Mouse (Mus musculus): ENCODE measurements around the gene Vps37c.
A peak's percentile ranks its signal among the peaks of the same experiment; 100 is the strongest.

The Vps37c gene

GRCm38 (mm10) chr19:10688537-10689352 lies at the start of gene Vps37c:
Vps37c (plus strand) TSS chr19:10688735.
- DNase-seq: peak; percentile 97

GRCm38 (mm10) chr19:10640080-10640479 lies 48.5 kb upstream of the Vps37c start:
- DNase-seq: no peak

- DNase-seq: no peak
Observed at GRCm38 (mm10) chr19:10640589-10641378, 47.8 kb upstream of the Vps37c start.

- no peak for DNase-seq
Observed at GRCm38 (mm10) chr19:10645616-10646015, 42.9 kb upstream of the Vps37c start.

GRCm38 (mm10) chr19:10648156-10648555 lies 40.4 kb upstream of the Vps37c start:
- no peak for DNase-seq

- DNase-seq: no peak
Observed at GRCm38 (mm10) chr19:10656058-10656457, 32.5 kb upstream of the Vps37c start.

GRCm38 (mm10) chr19:10657742-10658141 lies 30.8 kb upstream of the Vps37c start:
- DNase-seq: no peak

GRCm38 (mm10) chr19:10658406-10658805 lies 30.1 kb upstream of the Vps37c start:
- DNase-seq: no peak

- no peak for DNase-seq
Observed at GRCm38 (mm10) chr19:10661373-10661772, 27.2 kb upstream of the Vps37c start.

GRCm38 (mm10) chr19:10661919-10662318 lies 26.6 kb upstream of the Vps37c start:
- DNase-seq: no peak

GRCm38 (mm10) chr19:10662665-10663064 lies 25.9 kb upstream of the Vps37c start:
- no peak for DNase-seq

- no peak for DNase-seq
Observed at GRCm38 (mm10) chr19:10665093-10665492, 23.4 kb upstream of the Vps37c start.

- peak; percentile 81 for DNase-seq
Observed at GRCm38 (mm10) chr19:10665499-10665898, 23.0 kb upstream of the Vps37c start.

GRCm38 (mm10) chr19:10671319-10671718 lies 17.2 kb upstream of the Vps37c start:
- DNase-seq: no peak

- DNase-seq: no peak
Observed at GRCm38 (mm10) chr19:10671854-10672417, 16.6 kb upstream of the Vps37c start.

GRCm38 (mm10) chr19:10673275-10673674 lies 15.3 kb upstream of the Vps37c start:
- DNase-seq: no peak

GRCm38 (mm10) chr19:10676656-10677055 lies 11.9 kb upstream of the Vps37c start:
- DNase-seq: no peak

GRCm38 (mm10) chr19:10677915-10678771 lies 10.4 kb upstream of the Vps37c start, which contains the start of gene Pga5:
Pga5 (minus strand) TSS chr19:10678071.
- DNase-seq: peak; percentile 91

GRCm38 (mm10) chr19:10678772-10679067 lies 9.8 kb upstream of the Vps37c start:
- DNase-seq: no peak

GRCm38 (mm10) chr19:10681571-10681970 lies 7.0 kb upstream of the Vps37c start:
- no peak for DNase-seq

GRCm38 (mm10) chr19:10685081-10685480 lies 3.5 kb upstream of the Vps37c start:
- no peak for DNase-seq

- no peak for DNase-seq
Observed at GRCm38 (mm10) chr19:10685727-10686126, 2.8 kb upstream of the Vps37c start.

Data from kidney, postnatal 10 days (tissue).